Mouse (Mus musculus): Measurements from ENCODE around the gene Wdr62. TPM values are rescaled to one million over a fixed set of nuclear protein-coding genes. Genes with fewer than 3 reads are reported as not detected.

The Wdr62 gene
- polyA plus RNA-seq, 1 experiment from 2014 or later, result 11.3 TPM

- H3K27me3 ChIP-seq (ENCODE audit: control insufficient read depth, insufficient read depth, low read length), result no peaks in the 10 kb centered on the region
- peaks cover 5% of the 10 kb centered on the region; the same call in 1 of the 2 replicates for H3K4me1 ChIP-seq (ENCODE audit: control insufficient read depth, insufficient read depth, low read length)
- H3K9me3 ChIP-seq (ENCODE audit: control insufficient read depth, low read length), result no peaks in the 10 kb centered on the region
- peaks cover 2% of the 10 kb centered on the region; the same call in 1 of the 2 replicates for H3K36me3 ChIP-seq (ENCODE audit: control insufficient read depth, insufficient read depth, low read length)
- peak within 1 kb of the TSS; percentile 90 for H3K4me2 ChIP-seq
- DNase-seq (ENCODE audit: low spot score, missing footprints), result peak; percentile 98
- H3K4me3 ChIP-seq (ENCODE audit: low read depth, low read length), result peak within 1 kb of the TSS; percentile 93
- peak within 1 kb of the TSS; percentile 40; the same call in 1 of the 2 replicates for H3K27ac ChIP-seq (ENCODE audit: low read depth, low read length)
- ATAC-seq (ENCODE audit: low FRiP score), result peak; percentile 89
- peak within 1 kb of the TSS; percentile 96 for H3K9ac ChIP-seq (ENCODE audit: low read length)
- WGBS, result 7% methylated on average over 35 of the region's 35 CpGs
Observed at GRCm38 (mm10) chr7:30291215-30292131, 11.3 kb upstream of the Wdr62 start, which contains the start of gene Clip3. TSS of gene Clip3 (plus strand) at chr7:30291728.

GRCm38 (mm10) chr7:30289714-30290399, 9.6 kb upstream of the Wdr62 start:
- Histone ChIP-seq H3K4me1 (ENCODE audit: control insufficient read depth, insufficient read depth, low read length) (peaks cover 5% of the 10 kb centered on the region; the same call in 1 of the 2 replicates), H3K9me3 (ENCODE audit: control insufficient read depth, low read length) (no peaks in the 10 kb centered on the region), H3K27me3 (ENCODE audit: control insufficient read depth, insufficient read depth, low read length) (no peaks in the 10 kb centered on the region), H3K4me3 (ENCODE audit: low read depth, low read length) (no peak overlapping the region), H3K9ac (ENCODE audit: low read length) (peak overlapping the region; percentile 28), H3K4me2 (no peak overlapping the region), H3K36me3 (ENCODE audit: control insufficient read depth, insufficient read depth, low read length) (no peaks in the 10 kb centered on the region; the same call in 1 of the 2 replicates), H3K27ac (ENCODE audit: low read depth, low read length) (no peak overlapping the region)
- WGBS, result 54% methylated on average over 10 of the region's 10 CpGs
- DNase-seq (ENCODE audit: low spot score, missing footprints), result no peak
- ATAC-seq (ENCODE audit: low FRiP score), result no peak

GRCm38 (mm10) chr7:30289071-30289713, 9.0 kb upstream of the Wdr62 start:
- WGBS, result 82% methylated on average over 7 of the region's 7 CpGs
- H3K27ac ChIP-seq (ENCODE audit: low read depth, low read length), result no peak overlapping the region

GRCm38 (mm10) chr7:30288046-30288445, 7.8 kb upstream of the Wdr62 start:
- H3K9me3 ChIP-seq (ENCODE audit: control insufficient read depth, low read length), result no peaks in the 10 kb centered on the region
- no peaks in the 10 kb centered on the region for H3K27me3 ChIP-seq (ENCODE audit: control insufficient read depth, insufficient read depth, low read length)
- no peak overlapping the region for H3K4me2 ChIP-seq
- no peak for ATAC-seq (ENCODE audit: low FRiP score)
- H3K36me3 ChIP-seq (ENCODE audit: control insufficient read depth, insufficient read depth, low read length), result no peaks in the 10 kb centered on the region
- H3K9ac ChIP-seq (ENCODE audit: low read length), result no peak overlapping the region
- WGBS, result 74% methylated on average over 6 of the region's 6 CpGs
- H3K4me1 ChIP-seq (ENCODE audit: control insufficient read depth, insufficient read depth, low read length), result peaks cover 5% of the 10 kb centered on the region; the same call in 1 of the 2 replicates
- H3K27ac ChIP-seq (ENCODE audit: low read depth, low read length), result no peak overlapping the region
- DNase-seq (ENCODE audit: low spot score, missing footprints), result no peak
- H3K4me3 ChIP-seq (ENCODE audit: low read depth, low read length), result no peak overlapping the region

More at GRCm38 (mm10) chr7:30289071-30289713, 9.0 kb upstream of the Wdr62 start:
- DNase-seq (ENCODE audit: low spot score, missing footprints) (no peak), ATAC-seq (ENCODE audit: low FRiP score) (no peak)
- Histone ChIP-seq H3K4me3 (ENCODE audit: low read depth, low read length) (no peak overlapping the region), H3K4me1 (ENCODE audit: control insufficient read depth, insufficient read depth, low read length) (peaks cover 5% of the 10 kb centered on the region; the same call in 1 of the 2 replicates), H3K27me3 (ENCODE audit: control insufficient read depth, insufficient read depth, low read length) (no peaks in the 10 kb centered on the region), H3K4me2 (no peak overlapping the region), H3K36me3 (ENCODE audit: control insufficient read depth, insufficient read depth, low read length) (no peaks in the 10 kb centered on the region), H3K9ac (ENCODE audit: low read length) (peak overlapping the region; percentile 28), H3K9me3 (ENCODE audit: control insufficient read depth, low read length) (no peaks in the 10 kb centered on the region)

- 67% methylated on average over 8 of the region's 8 CpGs for WGBS
- H3K4me2 ChIP-seq, result no peak overlapping the region
- H3K27me3 ChIP-seq (ENCODE audit: control insufficient read depth, insufficient read depth, low read length), result no peaks in the 10 kb centered on the region
- ATAC-seq (ENCODE audit: low FRiP score) (no peak), DNase-seq (ENCODE audit: low spot score, missing footprints) (no peak)
- no peaks in the 10 kb centered on the region for H3K9me3 ChIP-seq (ENCODE audit: control insufficient read depth, low read length)
- H3K4me3 ChIP-seq (ENCODE audit: low read depth, low read length), result no peak overlapping the region
- H3K27ac ChIP-seq (ENCODE audit: low read depth, low read length), result no peak overlapping the region
- no peaks in the 10 kb centered on the region for H3K36me3 ChIP-seq (ENCODE audit: control insufficient read depth, insufficient read depth, low read length)
- H3K9ac ChIP-seq (ENCODE audit: low read length), result no peak overlapping the region
- H3K4me1 ChIP-seq (ENCODE audit: control insufficient read depth, insufficient read depth, low read length), result peaks cover 3% of the 10 kb centered on the region; the same call in 1 of the 2 replicates
Observed at GRCm38 (mm10) chr7:30286701-30287410, 6.6 kb upstream of the Wdr62 start.

- Histone ChIP-seq H3K9me3 (ENCODE audit: control insufficient read depth, low read length) (no peaks in the 10 kb centered on the region), H3K9ac (ENCODE audit: low read length) (no peak overlapping the region), H3K27me3 (ENCODE audit: control insufficient read depth, insufficient read depth, low read length) (no peaks in the 10 kb centered on the region), H3K36me3 (ENCODE audit: control insufficient read depth, insufficient read depth, low read length) (no peaks in the 10 kb centered on the region), H3K4me3 (ENCODE audit: low read depth, low read length) (no peak overlapping the region), H3K4me2 (no peak overlapping the region), H3K4me1 (ENCODE audit: control insufficient read depth, insufficient read depth, low read length) (peaks cover 11% of the 10 kb centered on the region), H3K27ac (ENCODE audit: low read depth, low read length) (no peak overlapping the region)
- no peak for ATAC-seq (ENCODE audit: low FRiP score)
- WGBS, result 80% methylated on average over 7 of the region's 7 CpGs
- DNase-seq (ENCODE audit: low spot score, missing footprints), result no peak
Observed at GRCm38 (mm10) chr7:30282740-30283139, 2.5 kb upstream of the Wdr62 start.

GRCm38 (mm10) chr7:30281522-30281921, 1.3 kb upstream of the Wdr62 start:
- 81% methylated on average over 4 of the region's 4 CpGs for WGBS
- Histone ChIP-seq H3K36me3 (ENCODE audit: control insufficient read depth, insufficient read depth, low read length) (no peaks in the 10 kb centered on the region), H3K27me3 (ENCODE audit: control insufficient read depth, insufficient read depth, low read length) (no peaks in the 10 kb centered on the region), H3K9me3 (ENCODE audit: control insufficient read depth, low read length) (no peaks in the 10 kb centered on the region), H3K4me3 (ENCODE audit: low read depth, low read length) (no peak overlapping the region), H3K27ac (ENCODE audit: low read depth, low read length) (no peak overlapping the region), H3K9ac (ENCODE audit: low read length) (no peak overlapping the region), H3K4me1 (ENCODE audit: control insufficient read depth, insufficient read depth, low read length) (peaks cover 11% of the 10 kb centered on the region), H3K4me2 (no peak overlapping the region; the same call in 1 of the 2 replicates)
- DNase-seq (ENCODE audit: low spot score, missing footprints) (no peak), ATAC-seq (ENCODE audit: low FRiP score) (no peak)

- Histone ChIP-seq H3K27ac (ENCODE audit: low read depth, low read length) (peak overlapping the region; percentile 94), H3K36me3 (ENCODE audit: control insufficient read depth, insufficient read depth, low read length) (no peaks in the 10 kb centered on the region), H3K27me3 (ENCODE audit: control insufficient read depth, insufficient read depth, low read length) (no peaks in the 10 kb centered on the region), H3K4me2 (peak overlapping the region; percentile 85), H3K9ac (ENCODE audit: low read length) (peak overlapping the region; percentile 68), H3K9me3 (ENCODE audit: control insufficient read depth, low read length) (no peaks in the 10 kb centered on the region), H3K4me3 (ENCODE audit: low read depth, low read length) (peak overlapping the region; percentile 75), H3K4me1 (ENCODE audit: control insufficient read depth, insufficient read depth, low read length) (peaks cover 11% of the 10 kb centered on the region)
- peak; percentile 97 for DNase-seq (ENCODE audit: low spot score, missing footprints)
- WGBS, result under 1% methylated on average over 20 of the region's 20 CpGs
- ATAC-seq (ENCODE audit: low FRiP score), result peak; percentile 84
Observed at GRCm38 (mm10) chr7:30280670-30281138, 485 bp upstream of the Wdr62 start.
